Mouse (Mus musculus) adrenal gland, adult 18-20 months (tissue): Measurements from ENCODE around the gene Mustn1. TPM values are rescaled to one million over a fixed set of nuclear protein-coding genes. Genes with fewer than 3 reads are reported as not detected.

ENCODE experiments used
- DNase-seq, 2 experiments: peaks; one replicate each; pipeline ENCODE4 v3.0.0; 2021 to 2022; ENCODE audit warnings: low spot score in 2 of 2
- long read RNA-seq, 2 experiments: library from polyadenylated mRNA; stranded (forward); transcript quantifications; one replicate each; pipeline ENCODE4 v2.0.0; 2021
- total RNA-seq, 2 experiments: library from RNA; stranded (reverse); gene quantifications; 1 replicate in 1 of 2; 2 replicates in 1 of 2; pipeline ENCODE4 v1.2.3; 2021

Gene Mustn1
- total RNA-seq = 1 to 10 TPM; 2.5 to 6.0 TPM
- long read RNA-seq, experiment 1 = 0 reads
- long read RNA-seq, experiment 2 = 0 reads

DNA sequence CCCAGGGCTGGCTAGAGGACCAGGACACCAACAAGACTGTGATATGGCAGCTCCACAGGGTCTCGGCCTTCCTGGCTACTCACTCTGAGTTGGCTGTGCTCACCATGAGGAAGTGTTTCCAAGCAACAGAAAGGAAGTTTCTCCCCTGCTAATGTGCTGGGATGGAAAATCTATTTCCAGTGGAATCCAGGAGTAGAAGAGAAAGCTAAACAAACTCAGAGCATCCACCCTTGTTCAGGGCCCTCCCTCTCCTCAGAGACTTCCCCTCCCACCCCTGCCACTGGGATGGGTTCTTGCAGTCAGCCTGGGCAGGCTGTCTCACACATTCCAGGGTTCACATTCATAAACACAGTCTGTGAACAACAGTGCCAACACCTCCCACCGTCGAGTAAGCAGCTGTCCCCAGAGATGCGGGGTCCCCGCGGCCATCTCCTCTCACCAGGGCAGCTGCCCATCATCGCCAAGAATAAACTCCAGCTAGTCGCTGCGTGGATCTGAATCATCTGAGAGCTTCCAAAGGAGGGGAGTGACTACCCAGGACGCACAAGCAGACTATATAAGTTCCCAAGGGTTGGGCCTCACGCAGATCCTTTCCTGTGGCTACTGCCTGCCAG, at the start of gene Mustn1:
TSS of gene Mustn1 (plus strand) at position 243 of the 614 bp plus-strand sequence.
- DNase-seq = no peak

DNA sequence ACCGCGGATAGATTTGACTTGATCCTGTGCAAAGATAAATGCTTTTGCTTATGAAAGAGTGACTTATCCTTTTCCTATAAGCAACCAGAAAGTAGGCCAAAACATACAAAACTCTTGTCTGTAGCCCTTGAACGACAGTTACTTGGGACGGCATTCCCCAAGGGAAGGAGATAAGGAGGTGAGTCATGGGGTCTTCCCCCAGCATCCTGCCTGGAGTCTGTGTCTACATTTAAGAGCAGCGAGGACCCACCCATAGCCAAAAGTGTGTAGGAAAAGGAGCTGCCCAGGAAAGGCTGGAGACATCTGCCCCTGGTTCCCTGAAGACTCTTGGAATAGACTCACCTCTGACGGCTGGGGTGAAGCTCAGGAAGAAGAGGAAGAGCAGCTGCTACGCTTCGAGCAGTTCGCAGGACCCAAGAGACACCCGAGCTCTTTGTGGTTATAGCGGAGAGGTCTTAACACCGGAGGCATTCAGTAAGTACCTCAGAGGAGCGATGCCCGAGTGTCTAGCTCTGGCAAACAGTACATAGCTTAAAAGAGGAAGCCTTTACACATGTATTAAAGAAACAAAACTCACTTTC, 41.5 kb upstream of the Mustn1 start:
- no peak for DNase-seq

DNA sequence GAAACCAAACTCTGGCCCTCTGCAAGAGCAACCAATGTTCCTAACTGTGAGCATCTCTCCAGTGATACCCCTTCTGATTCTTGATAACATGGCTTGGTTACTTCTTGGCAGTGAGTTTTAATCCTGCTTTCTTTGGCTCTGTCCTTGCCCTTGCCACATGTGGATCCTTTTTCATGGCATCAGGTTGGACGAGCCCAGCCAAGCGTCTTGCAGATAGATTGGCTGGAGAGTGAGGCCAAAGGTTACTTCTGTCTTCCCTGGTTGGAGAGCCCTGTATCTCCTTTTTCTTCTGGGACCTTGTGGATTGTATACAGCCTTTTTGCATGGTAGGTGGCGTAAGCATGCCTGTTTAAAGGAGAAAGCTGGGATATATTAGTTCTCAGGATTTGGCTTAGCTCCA, 35.3 kb upstream of the Mustn1 start:
- no peak for DNase-seq

DNA sequence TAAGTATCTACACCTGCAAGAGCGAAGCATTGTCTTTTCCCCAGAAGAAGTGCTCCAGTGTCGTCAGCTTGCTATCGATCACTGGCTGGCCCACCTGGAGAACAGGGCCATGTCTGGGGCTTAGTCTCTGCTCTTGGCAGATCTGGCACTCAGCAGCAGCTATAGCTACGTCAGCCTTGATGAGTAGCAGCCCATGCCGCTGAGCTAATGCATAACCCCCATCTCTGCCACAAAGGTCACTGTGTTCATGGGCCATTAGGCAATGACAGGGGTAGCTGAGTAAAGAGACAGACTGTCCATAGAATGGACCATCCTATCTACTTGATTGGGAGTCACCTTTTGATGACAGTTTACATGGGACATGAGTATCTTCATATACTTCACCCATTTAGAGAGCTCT, 28.5 kb upstream of the Mustn1 start:
- no peak for DNase-seq

DNA sequence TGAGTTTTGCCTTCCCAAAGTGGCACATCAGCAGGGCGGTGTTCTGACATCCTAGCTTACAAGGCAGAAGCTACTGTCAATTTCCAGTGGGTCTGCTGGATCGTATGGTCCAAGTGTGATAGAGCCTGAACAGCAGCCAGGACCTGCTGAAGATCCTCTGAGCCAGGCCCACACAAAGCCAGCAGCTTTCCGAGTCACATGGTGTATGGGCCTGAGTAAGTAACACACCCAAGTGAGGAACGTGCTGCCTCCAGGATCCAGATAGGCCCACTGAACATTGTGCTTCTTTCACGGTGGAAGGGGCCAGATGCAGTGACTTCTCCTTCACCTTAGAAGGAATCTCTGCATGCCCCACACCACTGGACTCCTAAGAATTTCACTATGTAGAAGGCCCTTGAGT, 26.7 kb upstream of the Mustn1 start:
- no peak for DNase-seq

DNA sequence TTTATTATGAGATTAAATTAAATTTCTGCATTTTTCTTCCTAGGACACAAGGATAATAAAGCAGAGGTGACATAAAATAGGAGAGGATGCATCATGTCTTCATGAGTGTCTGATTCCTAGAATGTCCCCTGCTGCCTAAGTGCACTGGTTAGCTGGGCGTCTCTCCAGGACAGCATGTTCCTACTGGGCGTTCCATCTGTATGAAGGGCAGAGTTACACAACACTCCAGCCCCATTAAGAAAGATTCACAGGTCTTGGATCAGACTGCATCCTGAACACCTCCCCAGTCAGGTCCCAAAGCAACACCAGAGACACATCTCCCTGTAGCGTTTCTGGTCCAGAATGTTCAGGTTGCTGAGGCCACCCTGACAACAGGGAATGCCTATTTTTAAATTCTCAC, 23.7 kb upstream of the Mustn1 start:
- no peak for DNase-seq

DNA sequence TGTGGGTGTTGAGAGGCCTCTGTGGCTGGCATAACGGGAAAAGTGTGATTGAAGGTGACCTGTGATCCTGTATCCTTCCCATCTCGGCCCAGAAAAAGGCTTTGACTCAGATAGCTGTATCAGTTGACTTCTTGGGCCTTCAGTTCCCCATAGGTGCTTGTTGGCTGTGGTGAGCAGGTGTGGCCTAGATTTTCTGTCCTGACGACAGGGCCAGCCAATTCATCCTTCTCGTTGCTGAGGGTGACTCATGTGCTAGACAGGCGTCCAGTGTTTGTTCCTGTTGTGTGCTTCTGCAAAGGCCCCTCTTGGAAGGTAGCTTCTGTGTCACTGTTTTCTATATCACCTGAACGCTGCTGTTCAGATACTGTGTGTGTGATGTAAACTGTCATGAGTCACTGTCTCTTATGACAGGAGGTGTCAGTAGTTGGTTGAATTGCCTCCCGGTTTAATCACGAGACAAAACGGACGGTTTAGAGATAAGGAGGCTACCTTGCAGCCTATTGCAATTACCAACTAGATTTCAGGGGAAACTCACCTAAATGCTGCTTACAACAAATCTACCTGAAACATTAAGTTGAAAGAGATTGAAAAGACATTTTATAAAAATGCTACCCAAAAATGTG, 22.0 kb upstream of the Mustn1 start:
- DNase-seq = no peak

DNA sequence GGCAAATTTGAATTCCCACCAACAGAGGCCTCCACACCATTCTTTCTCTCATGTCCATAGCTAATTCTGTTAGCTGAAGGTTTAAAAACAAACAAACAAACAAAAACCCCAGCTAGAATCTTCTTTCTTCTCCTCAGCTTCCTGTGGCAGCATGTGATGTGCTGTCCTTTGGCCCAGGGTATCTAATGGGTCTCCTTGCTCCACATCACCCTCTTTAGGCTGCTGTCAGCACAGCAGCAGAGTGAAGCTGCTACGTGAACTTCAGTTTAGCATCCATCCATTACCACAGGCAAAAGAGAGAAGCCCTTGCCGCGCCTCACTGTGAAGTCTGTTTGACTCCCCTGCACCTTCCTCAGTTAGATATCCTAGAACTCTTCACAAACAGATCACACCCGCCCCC, 21.0 kb upstream of the Mustn1 start:
- DNase-seq = no peak

DNA sequence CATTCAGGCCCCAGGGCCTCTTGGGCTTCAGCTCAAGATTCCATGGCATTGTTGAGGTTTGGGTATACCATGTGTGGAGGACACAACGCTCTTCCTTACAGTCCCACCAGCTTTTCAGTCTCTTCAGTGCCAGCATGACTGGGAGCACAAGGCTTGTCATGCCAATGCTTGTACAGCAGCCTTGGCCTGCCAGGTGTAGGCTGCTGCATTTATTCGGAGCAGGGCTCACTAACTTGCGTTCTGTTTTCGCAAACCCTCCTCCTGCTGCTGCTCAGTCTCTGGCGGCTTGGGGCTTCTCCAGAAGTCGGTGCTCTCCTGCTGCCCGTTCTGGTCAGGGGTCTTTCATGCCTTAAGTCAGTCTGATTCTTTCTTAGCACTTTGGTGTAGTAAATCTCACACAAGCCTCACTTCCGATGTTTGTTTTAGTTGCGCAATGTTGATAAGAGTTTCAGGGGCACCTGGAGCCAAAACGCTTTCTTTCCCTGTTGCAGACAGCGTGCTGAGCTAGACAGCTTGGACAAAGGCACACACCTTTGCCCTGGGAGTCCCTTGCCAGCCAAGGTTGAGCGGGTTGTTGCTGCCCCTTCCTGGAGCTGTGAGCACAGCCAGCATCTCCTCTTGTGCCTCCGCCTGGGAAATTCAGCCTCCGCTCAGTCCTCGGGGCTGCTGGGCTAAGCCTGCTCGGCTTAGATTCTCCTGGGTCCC, 17.4 kb upstream of the Mustn1 start:
- DNase-seq = no peak

DNA sequence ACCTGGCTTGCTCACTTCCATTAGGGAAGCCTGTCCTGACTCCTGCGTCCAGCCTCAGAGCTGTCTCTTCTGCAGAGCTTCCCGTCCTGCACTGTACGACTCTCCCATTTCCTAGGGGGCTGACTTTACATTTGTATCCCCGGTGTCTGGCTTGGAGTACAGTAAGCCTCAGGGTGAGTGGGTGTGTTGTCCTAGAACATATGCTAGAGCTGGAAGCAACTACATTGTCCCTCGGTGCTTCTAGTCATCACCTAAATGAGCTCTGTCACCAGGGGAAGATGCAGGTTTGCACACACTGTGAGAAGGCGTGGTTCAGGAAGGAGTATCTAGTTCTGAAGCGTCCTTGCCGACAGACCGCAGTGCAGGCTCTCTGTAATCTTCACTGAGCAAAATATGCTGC, 16.6 kb upstream of the Mustn1 start:
- no peak for DNase-seq

DNA sequence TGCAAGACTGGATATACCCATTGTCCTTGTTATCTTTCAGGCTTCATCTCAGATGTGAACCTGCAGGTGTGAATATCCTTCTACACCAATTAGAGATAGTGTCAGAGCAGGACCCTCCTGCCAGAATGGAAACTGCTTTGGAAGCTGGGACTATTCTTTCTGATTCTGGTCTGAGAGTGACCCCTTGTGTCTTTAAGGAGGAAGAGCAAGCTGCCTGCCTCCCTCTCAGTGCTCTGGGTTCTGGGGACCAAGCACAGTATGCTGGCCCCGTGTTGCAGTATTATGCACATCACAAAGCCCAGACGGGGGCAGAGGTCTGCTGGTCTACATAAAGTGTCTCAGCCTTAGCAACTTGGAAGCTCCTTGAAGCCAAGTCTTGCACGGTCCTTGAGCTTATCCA, 13.7 kb upstream of the Mustn1 start:
- DNase-seq = no peak

DNA sequence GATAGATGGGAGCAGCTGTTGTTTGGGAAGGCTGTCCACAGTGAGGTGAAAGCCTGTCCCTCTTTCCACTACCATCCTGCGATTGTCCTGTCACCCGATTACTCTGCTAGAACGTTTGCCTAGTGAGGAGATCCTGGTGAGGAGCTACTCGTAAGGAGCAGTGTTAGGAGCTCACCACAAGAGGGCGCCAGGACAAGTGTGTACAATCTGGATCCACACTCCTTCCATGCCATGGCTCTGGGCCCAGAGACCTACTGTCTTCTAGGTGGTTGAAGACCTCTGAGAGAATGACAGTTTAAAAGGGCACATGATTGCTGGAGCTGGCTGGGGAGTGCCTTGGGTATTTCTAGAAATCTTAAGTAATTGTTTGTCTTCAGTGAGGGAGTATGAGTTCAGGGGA, 12.0 kb upstream of the Mustn1 start:
- DNase-seq = peak; percentile 63 to 71

DNA sequence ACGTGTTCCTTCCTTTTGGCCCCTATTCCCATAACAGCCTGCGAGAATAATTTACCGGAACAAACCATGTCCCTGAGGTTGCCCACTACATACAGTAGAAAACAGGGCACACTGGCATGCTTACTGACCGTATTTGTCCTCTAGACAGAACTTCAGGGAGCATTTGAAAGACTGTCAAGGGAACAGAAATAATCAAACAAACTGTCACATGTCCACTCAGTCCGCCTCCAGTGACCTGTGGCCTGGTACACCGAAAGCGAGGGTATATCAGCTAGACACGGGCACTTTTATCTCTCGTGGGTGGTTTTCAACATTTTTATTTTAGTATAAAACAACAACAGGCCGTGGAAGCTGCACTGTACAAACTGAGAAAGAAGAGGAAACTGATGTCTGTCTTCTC, 10.2 kb upstream of the Mustn1 start:
- no peak for DNase-seq

DNA sequence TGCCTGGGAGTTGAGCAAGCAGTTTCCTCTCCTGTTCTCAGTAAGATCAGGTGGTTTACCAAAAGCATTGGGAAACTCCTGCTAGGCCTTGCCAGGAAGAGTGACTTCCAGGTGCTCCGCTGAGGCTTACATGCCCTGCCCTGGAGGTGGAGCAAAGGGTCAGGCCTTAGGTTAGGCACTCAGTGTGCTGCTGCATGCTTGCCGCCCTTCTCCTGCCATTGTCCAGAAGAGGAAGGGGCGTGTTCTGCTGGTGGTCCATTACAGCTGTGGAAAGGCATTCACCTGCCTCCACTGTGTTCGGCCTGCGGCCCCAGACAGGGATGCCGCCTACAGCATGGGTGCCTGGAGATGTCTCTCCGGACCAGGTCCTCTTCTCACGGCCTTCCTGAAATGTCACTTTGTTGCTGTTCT, 9.6 kb upstream of the Mustn1 start:
- DNase-seq = no peak

DNA sequence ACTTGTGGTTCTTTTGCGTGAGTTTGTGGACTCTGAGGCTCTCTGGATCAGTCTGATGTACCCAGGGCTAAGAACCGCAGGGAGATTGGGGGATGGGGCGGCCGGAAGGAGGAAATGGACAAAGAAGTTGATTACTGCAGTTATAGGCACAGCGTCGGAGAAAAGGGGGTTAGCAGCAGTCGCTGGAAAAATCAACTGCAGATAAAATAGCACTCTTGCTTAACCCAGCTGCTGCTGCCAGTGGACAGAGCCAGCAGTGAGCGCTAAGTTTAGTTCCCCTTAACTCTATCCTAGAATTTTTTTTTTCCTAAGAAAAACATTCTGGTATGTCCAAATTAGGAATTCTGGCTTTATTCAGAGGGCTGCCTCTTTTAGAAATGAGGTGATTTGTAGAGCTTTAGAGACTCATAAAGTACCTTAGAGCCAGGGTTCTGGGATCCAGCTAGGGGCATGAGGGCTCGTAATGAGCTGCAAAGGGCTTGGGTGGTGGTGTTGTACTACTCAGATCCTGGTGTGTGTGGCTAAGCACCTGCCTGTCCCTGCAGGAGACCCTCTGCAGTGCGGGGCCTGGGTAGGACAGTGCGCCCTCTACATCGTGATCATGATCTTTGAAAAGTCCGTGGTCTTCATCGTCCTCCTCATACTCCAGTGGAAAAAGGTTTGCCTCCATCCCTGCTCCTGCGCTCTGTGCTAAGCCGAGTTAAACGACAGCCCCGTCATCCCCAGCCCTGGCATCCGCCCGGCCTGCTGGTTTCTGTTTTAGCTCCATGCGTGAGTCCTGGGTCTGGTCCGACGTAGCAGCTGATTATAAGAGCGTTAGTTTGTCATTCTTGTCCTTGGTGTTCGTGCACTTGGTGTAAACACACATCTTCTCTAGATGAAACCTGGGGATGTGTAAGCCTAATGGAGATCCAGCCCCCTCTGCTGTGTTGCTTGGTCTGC, 8.5 kb upstream of the Mustn1 start:
- DNase-seq = no peak

DNA sequence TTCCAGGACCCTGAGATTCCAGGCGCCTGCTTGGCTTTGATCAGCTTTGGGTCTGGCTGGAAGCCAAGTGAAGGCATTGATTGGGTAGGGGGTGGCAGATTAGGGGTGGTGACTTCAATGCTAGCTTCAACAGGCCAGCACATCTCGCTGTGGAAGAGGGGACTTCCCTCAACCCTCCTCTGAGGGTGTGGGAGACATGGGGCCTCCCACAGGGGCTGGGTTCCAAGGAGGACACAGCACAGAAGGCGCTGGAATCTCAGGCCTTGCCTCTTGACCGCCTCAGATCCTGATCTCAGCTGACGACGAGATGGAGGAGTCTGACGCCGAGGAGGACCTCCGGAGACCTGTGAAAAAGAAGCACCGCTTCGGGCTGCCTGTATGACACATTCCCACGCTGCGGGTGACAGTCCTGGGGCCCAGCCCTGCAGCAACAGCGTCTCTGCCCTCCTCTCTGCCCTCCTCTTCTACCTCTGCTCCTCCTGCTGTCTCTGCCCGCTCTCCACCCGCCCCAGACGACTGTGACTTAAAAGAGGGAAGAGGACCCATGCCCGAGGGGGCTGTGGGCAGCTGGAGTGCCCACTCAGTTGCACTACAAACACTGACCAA, 4.8 kb upstream of the Mustn1 start:
- DNase-seq = no peak

DNA sequence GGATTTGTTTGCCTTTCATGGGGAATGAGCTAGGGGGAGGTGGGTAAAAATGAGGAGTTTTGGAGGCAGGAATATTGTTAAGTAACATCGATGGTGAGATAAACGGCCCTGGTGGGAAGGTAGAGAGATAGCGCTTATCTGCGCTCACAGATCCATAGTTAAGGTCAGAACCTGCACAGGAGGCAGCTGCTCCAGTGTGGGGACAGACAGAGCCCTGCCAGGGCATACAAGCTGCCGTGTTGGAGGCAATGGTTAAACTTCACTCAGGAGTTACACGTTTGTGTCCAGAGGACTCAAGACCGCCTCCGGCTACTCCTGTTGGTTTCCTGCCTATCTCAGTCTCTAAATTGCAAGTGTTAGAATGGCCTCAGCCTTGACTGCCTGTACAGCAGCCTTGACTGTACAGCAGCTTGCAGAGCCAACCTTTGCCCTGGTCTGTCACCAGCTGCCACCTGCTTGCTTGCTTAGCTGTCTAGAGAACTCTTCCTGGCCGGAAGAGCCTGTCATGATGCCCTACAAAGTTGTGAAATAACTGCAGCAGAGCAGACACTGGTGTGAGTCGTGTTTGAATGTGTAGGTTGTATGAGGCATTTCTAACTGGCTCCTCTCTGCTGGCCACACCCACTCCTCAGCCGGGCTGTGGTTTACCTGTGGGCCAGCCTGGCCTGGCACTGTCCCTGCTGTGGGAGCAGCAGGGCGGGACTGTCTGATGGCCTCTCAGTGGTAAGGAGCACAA, 3.7 kb upstream of the Mustn1 start:
- DNase-seq = no peak

DNA sequence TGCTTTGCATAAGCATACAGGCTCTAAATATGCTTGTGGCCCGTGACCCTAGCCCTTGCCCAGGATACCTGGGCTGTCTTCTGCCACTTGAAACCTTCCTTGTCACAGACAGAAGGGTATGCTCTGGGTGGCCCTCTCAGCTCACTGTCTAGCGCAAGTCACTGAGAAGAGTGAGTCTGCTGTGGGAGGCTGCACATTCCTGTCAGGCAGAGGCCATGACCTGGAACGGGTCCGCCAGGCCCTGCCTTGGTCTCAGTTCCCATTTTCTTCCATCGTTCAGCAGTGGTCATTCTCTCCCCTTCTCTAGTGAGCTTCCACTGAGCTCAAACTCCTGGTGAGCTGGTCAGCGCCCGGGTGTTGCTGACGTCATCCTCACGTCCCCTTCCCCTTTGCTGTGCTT, 3.0 kb upstream of the Mustn1 start:
- no peak for DNase-seq

DNA sequence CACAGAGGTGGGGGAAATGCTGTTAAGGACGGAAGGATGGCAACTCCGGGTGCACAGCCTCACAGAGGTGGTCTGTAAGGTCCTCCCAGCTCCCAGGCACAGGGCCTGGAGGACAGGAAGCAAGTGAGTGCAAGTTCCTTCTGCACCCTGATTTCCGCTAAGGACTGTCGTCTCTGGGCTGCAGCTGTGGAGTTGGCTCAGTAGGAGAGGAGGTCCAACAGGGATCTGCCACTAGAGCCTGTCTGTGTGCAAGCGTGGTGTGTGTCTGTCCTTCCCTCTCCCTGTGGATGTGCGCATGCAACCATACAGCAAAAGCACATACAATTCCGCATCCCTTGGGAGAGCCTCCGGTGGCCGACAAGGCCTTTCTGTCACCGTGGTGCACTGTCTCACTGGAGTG, 2.5 kb upstream of the Mustn1 start:
- DNase-seq = no peak

DNA sequence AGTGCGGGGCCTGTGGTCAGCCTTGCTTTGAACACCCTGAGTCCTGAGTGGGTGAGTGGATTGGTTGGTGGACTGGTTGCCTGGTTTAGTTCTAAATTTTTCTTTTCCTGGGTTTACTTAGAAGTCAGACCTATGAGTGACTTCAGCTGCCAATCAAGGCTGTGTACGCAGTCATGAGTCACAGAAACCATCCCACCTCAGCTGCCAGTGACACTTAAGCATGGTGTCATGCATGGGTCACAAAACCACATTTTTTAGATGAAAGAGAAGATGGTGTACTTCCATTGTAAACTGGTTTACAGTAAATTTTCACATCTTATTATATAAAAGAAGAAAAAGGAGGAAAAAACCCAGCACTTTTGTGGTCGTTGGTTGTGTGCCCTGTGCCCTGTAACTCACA, 1.2 kb upstream of the Mustn1 start:
- no peak for DNase-seq
